Mouse (Mus musculus): Measurements from ENCODE around the gene Abcc4.
A peak's percentile ranks its signal among the peaks of the same experiment; 100 is the strongest.

Abcc4 gene

DNA sequence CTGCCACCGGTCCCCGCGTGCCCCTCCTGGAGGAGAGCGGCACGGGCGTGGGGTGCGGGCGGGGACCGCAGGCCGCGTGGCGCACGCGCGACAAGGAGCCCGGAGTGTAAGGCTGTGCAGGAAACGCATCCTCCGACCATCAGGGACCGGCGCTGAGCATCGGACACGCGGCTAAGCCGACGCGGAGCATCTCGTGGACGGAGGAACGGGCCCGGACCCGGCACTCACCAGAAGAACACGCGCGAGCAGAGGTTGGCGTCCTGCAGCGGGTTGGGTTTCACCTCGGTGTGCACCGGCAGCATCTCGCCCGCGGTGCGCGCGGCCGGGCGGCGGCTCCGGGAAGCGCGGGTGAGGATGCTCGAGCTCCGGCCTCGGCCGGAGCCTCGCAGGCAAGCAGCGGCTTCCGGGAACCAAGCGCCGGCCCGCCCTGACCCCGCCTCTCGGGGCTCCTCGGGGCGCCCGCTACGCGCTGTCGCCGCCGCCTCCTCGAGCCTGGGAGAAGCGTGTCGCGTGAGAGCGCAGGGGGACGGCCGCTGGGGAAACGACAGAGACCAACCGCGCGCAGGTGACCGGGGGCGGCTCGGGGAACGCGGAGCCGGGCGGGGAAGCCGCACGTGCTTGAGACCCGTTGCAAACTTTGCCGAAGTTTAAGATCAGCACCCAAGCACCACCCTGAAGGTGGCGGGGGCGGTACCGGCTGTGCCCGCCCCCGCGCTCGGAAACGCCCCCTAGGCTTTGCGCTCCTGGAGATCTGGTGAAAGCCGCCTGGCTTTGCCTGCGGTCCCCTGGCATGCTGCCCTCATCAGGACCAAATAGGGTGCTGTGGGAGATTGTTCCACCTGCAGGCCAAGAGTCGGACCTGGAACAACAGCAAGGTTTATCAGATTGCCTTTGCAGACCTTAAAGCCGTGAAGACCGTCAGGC lies at the start of gene Abcc4:
TSS of gene Abcc4 (minus strand) at position 412 of the 924 bp plus-strand sequence.
- DNase-seq (ENCODE audit: extremely low spot score, low read depth, low spot score): no peak

DNA sequence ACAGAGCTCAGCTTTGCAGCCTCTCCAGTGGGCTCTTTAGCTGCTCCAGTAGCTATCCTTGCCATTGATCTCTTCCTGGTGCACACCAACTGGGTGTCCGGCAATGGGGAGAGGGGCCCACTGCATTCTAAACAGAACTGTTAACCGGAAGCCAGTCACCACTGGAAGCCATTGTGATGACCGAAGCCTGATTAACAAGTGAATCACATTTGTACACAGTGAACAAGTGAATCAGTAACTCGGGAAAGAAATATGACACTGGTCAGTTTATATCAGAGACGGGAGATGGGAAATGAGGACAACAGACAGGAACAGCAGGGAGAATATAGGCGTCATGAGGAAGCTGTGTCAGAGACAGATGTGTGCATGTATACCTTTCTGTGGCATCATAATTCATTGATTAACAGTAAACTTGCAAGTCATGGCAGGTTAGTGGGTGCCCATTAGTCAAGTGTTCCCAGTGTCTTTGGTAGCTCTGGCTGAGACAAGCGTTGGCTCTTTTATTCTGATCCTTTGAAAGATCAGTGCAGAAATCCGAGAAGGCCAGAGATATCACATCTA lies 45.3 kb upstream of the Abcc4 start:
- DNase-seq (ENCODE audit: extremely low spot score, low read depth, low spot score): no peak

DNA sequence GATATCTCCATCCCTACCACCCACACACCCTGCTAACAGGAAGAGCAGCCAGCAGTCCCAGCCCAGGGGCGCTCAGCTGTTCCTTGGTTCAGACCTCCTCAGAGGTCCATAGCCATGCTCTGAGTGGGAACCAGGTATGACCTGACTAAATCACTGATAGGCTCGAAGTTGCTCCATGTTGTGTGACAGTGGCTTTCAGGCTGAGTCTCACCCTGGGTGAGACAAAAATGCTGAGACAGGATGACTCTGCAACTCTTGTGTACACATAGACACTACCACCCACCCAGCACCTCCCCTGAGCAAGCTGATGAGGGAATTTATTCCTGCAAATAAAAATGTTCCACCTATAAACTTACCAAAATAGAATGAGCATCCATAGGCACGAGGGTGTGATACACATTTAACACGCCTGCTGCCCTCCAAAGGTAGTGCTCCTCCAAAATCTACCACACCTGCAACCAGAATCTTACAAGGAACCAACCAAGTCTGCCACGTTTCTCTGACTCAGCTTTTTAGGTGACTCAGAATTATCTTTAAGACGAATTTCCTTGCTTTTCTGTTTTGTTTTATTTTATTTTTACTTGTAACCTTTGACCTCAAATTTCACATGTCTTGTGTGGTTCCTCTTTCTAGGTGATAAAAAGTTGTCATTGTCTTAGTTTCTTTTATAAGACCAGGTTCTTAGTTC lies 44.6 kb upstream of the Abcc4 start:
- no peak for DNase-seq (ENCODE audit: extremely low spot score, low read depth, low spot score)

DNA sequence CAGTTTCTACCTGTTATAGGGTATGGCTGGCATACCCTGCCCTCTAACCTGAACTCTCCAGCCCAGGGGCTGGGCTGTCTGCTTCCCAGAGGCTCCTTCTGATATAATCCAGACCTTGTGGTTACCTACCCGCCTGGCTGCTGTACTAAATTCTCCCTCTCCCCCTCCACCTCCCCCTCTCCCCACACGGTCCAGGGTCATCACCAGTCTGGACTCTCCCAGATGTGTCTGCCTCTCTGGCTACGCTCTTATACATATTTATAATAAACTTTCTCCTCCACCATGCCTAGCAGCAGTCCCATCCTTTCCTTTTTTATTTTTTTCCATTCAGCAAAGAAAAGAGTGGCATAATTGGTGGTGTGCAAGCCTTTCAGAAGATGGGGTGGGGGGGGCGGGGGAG lies 43.7 kb upstream of the Abcc4 start:
- DNase-seq (ENCODE audit: extremely low spot score, low read depth, low spot score): no peak

DNA sequence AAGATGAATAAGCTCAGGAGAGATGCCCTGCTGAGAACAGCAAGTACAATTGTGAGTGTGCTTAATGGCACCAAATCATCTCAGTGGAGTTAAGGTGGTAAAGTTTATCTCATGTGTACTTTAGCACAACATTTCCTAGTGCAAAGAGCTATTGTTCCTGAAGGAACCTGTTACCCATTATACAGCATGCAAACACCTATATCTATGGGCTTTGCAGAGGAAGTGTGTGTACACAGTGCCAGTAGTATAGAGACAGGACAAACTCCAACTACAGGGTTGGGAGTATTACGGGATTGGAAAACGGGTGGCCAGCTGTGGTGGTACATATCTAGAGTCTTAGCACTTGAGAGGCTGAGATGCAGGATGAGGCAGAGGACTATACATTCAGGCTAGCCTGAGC lies 43.0 kb upstream of the Abcc4 start:
- DNase-seq (ENCODE audit: extremely low spot score, low read depth, low spot score): no peak

DNA sequence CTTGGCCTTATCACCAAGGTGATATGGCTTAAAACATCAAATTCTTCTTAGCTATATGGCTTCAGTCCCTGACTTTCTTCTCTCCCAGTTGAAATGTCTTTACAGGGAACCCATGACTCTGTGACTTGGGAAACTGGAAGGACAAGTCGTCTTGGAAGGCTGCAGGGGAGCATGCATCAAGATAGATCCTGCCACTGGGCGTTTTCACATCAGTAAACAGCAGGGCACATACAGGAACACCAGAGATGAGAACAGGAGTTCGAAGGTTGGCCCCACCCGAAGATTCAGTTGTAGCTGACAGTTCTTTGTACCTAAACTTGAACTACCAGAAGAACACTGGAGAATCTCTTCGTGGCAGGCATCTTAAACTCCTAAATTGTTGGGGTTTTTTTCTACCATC lies 36.8 kb upstream of the Abcc4 start:
- DNase-seq (ENCODE audit: extremely low spot score, low read depth, low spot score): no peak

DNA sequence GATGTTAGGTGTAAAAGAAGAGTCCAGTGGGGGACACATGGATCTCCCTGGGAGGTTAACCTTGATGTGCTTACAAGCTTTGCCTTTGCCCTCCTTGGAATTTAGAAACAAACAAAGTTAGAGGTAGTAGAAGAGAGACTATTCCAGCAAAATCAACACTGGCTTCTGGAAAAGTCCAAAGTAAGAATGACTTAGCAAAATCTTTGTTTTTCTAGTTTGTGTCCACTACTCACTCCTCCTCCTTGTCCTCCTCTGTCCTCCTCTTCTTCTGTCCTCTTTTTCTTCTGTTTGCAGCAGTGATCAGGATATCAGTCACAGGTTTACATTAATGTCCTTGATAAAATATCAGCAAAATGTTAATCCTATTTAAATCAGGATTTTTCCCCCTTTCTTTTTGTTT lies 35.8 kb upstream of the Abcc4 start:
- DNase-seq (ENCODE audit: extremely low spot score, low read depth, low spot score): no peak

DNA sequence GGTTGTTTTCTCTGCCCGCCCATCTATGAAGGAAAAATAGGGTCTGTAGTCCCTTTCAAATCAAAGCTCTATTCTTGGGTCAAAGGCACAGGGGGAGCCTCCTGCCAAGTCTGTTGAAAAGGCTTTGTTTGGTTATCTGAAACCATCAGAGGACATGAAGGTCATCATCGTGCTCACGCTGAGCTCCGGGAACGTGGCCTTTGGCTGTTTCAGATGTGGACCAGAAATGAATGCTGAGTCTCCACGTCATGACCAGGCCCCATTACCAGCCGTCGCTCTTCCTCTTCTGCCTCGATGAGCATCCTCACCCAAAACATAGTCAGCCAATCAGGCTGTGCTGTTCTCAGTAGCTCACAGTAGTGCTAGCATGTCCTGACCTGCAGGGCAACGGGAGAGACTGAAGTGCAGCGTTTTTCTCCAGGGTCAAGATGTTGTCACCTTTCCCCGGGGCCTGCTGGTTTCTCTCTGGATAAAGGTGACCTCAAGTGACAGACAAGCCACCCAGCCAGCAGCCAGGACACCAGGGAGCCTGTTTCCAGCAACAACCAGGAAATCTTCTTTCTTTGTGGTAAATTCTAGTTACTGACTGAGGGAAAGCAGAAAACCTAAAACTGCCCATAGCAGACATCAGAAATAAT lies 31.4 kb upstream of the Abcc4 start:
- DNase-seq (ENCODE audit: extremely low spot score, low read depth, low spot score): no peak

DNA sequence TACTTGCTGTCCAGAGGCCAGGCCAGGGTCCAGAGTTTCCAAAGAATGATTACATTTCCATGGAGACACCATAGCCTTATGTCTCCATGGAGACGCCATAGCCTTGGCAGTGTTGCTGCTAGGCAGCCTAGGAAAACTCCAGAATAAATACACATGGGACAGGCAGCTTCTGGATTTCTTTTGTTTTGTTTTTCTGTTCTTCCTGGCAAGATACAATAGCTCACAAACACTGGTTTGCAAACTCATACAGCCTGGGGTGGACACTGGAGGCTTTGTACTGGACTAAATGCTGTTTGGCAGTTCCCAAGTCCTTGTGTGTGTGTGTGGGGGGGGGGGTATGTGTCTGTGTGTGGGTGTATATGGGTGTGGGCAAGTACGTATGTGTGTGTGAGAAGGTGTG lies 29.1 kb upstream of the Abcc4 start:
- DNase-seq (ENCODE audit: extremely low spot score, low read depth, low spot score): no peak

DNA sequence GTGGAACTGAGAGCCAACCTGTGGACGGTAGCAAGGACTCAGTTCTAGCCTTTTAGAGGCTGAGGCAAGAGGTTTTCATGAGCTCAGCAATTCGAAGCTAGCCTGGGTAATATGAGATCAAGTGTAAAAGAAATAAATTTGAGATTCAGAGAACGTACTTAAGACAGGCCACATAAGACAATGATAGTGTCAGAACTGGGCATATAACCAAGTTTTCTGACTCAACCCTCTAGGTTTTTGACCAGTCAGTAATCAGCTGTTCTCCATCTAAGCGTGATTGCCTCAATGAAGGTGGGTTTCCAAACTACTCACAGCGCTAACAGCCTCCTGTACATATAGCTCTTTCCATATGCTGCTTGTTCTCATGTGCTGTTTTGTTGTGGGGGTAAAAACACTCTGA lies 27.1 kb upstream of the Abcc4 start:
- no peak for DNase-seq (ENCODE audit: extremely low spot score, low read depth, low spot score)

DNA sequence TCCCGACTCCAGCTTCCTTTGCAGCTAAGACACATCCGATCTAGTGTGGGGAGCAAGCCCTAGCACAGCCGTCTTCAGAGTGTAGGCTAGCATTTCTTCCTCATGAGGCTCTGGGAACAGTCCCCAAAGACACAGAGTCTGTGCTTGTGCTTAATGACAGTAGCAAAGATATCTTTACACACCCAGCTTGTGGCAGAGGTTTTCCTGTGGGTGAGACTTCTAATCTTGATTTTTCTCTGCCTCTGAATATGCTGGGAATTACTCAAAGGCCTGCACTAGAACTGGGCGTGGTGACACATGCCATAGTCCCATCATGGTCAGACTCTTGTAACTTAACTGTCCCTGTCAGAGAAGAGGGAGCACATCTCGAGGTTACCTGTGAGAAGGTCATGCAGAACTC lies 24.6 kb upstream of the Abcc4 start:
- DNase-seq (ENCODE audit: extremely low spot score, low read depth, low spot score): no peak

DNA sequence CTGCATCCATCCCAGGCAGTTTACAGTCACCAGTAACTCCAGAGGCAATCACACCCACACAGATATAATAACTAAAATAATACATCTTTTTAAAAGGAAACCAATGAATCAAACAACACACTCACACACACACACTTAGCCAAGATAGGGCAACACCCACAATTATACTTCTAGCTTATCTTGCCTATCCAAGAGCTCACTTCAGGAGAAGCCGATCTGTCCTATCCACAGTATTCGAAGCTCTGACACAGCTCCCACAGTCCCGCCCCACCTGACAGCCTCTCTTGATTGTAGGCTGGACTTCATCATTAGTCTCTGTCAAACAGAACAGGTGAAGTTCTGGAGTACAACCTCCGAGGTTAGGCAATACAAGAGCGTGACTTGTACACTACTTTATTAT lies 19.4 kb upstream of the Abcc4 start:
- DNase-seq (ENCODE audit: extremely low spot score, low read depth, low spot score): no peak

DNA sequence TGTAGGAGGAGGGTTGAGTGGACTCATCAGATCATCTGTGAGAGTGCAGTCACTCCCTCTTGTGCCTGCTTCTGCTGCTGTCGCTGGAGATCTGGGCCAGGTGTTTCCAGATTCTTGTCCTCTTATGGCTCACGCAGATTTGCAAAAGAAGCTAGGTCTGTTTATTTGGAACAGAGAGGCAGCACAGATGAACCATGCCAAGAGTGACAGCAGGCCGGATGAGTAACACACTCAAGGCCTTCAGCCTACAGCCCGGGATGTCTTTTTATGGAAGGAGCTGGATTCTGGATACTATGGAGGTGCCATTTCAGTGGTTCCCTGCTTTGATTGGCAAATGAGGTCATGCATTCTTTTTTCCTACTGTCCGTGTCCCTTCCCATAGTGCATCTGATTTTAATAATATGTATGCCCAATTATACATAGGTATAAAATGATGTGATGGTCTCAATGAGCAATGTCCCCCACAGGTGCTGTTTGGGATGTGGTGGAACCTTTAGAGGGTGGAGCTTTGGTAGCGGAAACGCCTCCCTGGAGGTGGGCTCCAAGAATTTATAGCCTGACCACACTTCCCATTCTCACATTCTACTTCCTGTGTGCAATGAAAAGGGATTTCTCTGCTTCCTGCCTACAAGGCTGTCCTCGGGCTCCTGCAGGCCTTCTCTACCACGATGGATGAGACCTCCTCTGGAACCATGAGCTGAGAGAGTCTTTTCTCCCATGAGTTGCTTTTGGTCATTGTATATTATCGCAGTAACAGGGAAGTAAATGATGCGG lies 18.1 kb upstream of the Abcc4 start:
- DNase-seq (ENCODE audit: extremely low spot score, low read depth, low spot score): no peak

DNA sequence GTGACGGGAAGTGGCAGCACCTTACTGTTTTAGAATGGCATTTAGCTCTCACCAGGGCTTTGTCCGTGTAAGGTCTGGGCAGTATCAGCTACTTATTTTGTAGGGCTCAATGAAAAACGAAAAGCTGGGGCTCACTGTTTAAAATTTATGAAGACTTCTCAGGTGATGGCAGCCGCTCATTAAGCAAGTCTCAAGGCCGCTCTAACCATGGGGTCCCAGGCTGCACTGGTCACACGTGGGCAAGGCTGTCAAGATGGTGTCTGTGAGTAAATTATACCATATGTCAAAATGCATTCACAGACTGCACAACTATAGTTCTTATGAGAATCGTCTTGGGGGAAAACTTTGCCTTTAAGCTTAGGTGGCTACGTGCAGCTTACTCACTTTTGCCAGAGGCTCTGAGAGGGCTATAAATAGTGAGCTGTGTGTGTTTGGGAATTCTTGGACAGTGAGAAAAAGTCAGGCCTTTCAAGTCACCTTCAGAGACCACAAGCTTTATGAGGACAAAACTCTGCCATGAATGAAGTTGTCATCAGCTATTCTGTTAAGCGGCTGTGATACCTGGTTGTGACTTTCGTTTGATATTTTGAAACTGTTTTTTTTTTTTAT lies 13.7 kb upstream of the Abcc4 start:
- DNase-seq (ENCODE audit: extremely low spot score, low read depth, low spot score): peak; percentile 62

DNA sequence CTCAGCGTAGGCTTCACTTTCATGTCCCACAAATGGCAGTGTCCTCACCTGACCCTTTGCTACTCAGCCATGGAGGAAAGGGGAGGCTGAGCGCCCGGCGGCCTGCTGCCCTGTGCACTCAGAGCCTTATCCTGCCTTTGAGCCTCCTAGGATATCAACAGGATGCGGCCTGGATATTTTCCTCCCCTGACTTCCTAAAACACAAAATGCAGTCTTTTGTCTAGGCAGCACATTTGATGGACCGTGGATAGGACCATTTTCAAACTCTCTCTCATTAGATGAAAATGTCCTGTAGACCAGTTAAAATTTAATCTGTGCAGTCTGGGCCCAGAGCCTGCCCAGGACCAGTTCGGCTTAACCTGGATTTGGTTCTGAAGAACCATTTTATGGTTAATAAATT lies 12.6 kb upstream of the Abcc4 start:
- no peak for DNase-seq (ENCODE audit: extremely low spot score, low read depth, low spot score)

DNA sequence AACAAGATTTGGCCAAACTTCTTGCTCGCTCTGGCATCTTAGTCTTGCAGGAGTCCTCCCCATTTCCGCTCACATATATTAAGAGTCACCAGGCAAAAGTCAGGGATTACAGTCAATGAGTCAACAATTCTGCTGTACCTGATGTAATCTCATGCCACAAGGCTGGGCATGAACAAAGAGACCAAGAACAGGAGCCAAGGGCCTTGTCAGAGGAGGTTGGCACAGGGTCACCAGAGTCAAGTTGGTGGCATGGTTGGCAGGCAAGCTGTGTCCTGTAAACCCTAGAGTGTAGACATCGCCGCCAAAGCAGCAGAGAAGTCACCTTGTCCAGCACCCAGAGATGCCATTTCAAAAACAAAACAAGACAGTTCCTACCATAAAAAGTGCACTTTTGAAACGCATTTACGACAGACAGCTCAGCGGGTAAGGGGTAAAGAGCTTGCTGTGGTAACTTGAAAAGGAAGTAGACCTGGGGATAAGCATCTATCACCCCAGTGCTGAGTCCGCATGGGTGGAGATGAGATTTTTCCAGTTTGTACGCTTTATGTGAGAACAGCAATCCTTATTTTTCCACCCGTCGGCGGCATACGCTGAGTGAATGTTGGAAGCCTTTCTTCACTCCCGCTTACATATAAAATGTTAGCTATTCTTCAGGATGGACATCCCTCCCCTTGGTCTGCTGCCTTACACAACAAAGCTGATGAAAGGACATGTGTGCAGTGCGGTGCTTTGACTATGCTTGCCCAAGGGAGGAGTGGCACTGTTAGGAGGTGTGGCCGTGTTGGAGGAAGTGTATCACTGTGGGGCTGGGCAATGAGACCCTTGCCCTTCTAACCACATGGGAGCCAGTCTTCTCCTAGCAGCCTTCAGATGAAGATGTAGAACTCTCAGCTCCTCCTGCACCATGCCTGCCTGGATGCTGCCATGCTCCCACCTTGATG lies 10.6 kb upstream of the Abcc4 start:
- DNase-seq (ENCODE audit: extremely low spot score, low read depth, low spot score): no peak

DNA sequence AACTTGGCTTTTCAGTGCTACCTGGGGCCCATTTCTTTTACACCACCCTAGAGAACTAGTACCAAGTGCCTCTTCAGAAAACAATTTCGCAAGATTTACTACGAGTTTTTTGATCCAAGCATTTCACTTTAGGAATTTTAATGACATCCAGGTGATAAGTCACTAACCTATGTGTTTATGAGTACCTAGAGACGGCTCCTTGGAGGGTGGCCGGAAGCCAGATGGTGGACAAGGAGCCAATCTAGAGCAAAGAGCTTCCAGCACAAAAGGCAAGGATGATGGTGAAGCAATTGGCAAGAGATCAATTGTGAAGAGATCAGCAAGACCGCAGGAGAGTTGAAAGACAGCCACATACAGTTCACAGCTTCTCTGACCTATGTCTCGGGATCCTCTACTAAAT lies 8.7 kb upstream of the Abcc4 start:
- DNase-seq (ENCODE audit: extremely low spot score, low read depth, low spot score): peak; percentile 56

DNA sequence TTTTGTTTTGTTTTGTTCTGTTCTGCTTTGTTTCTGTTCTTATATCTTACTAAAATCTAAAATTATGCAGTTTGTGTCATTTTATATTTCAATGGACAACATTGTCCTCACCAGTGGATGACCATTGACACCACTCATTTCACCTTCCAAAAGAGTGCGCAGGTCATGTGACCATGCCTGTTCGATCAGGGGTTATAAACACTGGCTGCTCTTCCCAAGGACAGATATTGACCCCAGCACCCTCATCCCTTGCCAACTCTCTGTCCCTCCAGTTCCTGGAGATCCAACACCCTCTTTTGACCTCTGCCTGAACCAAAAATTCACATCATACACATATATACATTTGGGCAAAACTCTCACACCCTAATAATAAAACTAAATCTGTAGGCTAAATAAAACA lies 8.3 kb upstream of the Abcc4 start:
- no peak for DNase-seq (ENCODE audit: extremely low spot score, low read depth, low spot score)

DNA sequence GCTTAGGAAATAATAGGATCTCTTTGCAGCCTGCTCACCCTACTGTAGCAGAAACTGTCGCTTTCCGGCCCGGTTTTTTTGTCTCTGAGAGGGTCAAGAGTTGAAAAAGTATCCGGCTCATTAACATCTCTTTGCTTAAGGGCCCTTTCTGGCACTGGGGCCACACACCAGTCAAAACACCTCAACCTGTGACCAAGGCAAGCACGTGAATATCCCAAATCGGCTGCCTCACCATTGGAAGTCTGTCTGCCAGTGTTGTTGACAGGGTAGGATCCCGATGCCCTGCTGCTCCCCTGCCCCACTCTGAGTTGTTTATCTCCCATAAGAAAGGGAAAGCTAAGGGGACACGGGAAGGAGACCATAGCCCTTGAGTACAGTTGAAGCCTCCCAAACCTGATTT lies 7.8 kb upstream of the Abcc4 start:
- no peak for DNase-seq (ENCODE audit: extremely low spot score, low read depth, low spot score)
